Mouse (Mus musculus): ENCODE measurements around the gene Bcan.

Gene Bcan

DNA sequence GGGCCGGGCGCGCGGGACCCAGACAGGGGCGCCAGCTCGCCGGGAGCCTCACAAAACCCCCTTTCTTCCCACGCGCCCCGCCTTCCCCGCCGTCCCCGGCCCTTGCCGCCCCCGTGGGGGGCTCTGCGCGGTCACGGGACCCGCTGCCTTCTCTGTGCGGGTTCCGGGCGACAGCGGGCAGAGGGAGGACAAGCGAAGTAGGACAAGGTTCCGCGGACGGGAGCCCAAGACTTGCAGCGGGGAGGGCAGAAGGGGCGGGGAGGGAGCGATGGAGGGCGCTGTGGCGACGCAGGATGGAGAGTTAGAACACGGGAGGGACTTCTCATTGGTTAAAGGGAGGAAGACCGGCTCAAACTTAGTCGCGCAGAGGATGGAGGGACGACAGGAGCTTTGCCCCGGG, at the start of gene Bcan:
Bcan (minus strand) TSS at position 50 of the 400 bp plus-strand sequence.
- DNase-seq = peak; percentile 59

GRCm38 (mm10) chr3:88049532-88049931, 49.5 kb upstream of the Bcan start:
- no peak for DNase-seq

- peak; percentile 94 for DNase-seq
Measured at GRCm38 (mm10) chr3:88042661-88043421, 42.8 kb upstream of the Bcan start, which contains the start of gene Gpatch4. Gene Gpatch4, plus strand, starts transcription at chr3:88043108.

GRCm38 (mm10) chr3:88035561-88036293, 35.7 kb upstream of the Bcan start:
- DNase-seq = no peak

- DNase-seq = no peak
Measured at GRCm38 (mm10) chr3:88033506-88033905, 33.5 kb upstream of the Bcan start.

- DNase-seq = peak; percentile 66
Measured at GRCm38 (mm10) chr3:88030608-88031395, 30.8 kb upstream of the Bcan start.

GRCm38 (mm10) chr3:88027434-88028186, 27.6 kb upstream of the Bcan start, which contains the start of gene Hapln2:
Gene Hapln2, minus strand, starts transcription at chr3:88027583.
- DNase-seq = peak; percentile 81

DNA sequence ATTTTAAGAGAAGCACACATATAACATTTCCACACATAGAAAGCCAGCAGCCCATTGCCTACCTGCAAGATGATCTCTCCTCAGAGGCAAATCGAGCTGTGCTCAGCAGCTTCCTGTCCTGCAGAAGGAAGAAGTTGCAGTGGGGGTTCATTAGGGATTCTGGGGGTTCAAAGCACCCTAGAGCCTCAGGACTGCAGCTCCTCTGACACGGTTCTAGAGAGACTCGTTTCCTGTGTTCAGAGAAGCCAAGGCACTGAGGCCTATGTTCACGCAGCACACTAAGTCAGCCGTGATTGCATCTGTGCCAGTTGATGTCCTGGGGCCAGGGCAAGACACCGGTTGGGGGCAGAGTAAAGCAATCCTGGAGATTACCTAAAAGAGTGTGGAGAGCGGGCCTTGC, 26.8 kb upstream of the Bcan start:
- no peak for DNase-seq

DNA sequence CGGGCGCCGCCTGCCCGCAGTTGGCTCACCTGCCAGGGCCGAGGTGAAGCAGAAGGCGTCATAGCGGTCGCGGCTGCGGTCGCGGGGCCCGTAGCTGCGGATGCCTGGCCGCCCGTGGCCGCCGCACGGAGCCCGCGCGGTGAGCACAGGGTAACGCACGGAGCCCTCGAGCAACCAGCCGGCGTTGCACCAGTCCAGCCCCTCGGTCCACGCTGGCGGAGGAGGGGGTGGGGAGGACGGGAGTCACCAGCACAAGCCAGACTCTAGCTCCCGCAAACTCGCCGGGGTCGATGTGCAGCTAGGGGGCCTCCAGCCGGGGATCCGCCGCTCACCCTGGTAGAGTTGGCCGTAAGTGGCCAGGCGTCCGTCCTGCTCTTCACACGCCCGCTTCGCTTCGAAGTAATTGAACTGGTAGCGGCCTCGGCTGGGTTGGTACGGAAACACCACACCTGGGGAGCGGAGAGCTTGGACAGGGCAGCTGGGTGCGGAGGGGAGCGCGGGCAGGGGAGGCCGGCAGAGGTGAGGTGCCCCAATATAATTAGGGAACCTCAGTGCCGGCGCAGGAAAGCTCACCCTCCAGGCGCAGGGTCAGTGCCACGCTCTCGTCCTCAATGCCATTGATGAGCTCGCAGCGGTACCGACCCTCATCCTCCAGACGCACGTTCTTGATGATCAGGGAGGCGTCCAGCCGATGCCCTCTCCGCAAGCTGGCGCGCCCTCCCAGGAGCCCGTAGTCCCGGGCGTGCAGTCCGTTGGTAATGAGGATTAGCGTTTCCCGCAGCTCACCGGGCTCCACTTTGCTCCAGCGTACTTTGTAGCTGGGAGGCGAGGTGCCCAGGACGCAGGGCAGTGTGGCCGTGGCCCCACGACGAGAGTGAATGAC, 23.4 kb upstream of the Bcan start:
- DNase-seq = no peak

DNA sequence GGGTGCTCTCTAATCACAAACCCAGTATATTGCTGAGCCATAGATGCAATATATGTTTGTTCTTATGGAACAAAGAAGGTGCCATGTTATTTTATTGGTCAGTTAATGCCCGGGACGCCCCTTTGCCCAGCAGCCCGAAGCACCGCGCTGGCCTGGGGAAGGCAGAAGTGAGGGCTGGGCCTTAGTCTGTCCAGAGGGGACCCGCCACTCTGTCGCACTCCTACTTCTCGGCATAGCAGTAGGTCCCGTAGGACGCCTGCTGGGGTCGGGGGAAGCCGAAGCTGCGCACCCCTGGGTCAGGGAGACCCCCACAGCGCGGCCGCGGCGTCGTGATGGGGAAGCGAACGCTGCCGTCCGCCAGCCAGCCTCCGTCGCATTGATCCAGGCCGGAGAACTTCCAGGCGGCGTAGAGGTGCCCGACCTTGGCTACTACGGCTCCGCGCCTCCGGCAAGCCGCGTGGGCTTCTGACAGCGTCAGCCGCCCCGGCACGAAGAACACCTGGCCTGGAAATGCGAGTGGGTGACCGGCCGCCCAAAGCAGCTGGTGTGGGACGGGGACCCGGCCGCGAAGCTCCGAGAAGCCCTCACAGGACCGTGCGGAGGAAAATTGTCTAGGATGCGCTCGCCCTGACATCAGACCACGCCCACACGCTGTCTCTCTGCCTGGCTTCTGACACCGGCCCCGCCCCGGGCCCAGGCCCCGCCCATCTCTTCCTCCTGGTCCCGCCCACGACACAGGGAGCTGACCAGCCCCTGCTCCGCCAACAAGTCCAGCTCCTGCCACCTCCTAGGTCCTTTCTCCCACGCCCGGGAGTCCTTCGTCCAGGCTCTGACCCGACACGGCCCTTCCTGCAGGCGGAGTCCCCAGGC, 22.5 kb upstream of the Bcan start:
- DNase-seq = peak; percentile 93

- no peak for DNase-seq
Measured at GRCm38 (mm10) chr3:88010634-88011265, 10.7 kb upstream of the Bcan start.

- DNase-seq = no peak
Measured at GRCm38 (mm10) chr3:88005822-88006786, 6.1 kb upstream of the Bcan start.

DNA sequence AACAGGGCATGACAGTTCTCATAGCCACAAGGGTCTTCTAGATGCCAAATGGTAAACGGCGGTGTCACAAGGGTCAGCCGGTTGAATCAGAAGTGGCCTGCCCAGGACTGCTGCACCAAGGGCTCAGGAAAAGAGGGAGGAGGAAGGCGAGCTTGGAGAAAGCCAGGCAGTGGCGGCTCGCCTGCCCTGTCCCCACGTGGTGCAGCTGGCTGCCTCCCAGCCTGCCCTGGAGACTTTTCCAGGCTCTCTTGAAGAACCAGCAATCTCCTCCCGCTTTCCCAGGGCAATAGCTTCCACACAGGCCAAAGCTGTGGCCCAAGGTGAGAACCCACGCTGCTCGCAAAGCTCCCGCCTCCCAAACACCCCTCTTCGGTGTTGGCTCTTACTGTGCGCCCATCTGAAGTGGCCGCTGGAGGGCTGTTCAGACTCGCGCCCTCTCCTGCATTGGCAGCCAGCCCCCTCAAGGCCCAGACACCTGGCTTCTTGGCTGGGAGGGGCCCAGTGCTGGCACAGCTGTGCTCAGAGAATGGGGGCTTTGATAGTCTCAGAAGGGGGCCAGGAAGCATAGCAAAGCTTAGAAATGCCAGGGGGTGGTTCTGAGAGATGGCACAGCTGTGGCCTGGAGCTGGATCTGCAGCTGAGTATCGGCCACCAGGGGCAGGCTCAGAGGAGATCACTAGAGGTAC, 2.4 kb upstream of the Bcan start:
- no peak for DNase-seq

DNA sequence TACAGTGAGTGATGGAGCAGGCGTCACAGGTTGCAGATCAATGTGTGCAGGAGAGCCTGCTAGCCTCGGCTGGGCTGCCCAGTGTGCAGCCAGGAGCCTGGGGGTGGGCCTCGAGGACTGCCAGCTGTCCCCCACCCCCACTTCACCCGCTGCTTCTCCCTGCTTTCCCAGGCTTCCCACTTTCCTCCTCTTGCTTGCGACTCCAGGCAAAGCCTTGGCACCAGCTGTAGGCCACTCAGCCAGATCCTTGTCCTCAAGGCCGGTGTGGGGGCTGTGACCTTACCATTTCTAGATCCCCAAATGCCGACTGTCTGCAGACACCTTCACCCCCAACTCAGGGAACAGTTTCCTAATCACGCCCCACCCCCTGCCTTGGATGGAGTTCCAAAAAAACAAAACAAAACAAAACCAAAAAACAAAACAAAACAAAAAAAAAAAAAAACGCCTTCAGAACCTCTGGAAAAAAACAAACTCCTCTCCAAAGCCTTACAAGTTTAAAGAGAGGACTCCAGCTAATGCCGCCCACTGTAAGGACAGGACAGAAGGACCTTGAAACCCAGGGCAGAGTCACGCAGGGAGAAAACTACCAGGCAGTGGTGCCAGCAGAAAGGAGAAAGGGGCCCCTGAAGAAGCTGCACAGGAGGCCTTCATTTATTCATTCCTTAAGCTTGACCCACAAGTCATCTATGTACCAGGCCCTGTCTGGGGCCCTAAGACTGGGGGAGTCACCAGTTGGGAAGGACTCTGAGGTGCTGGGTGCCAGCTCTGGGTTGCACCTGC, 976 bp upstream of the Bcan start:
- no peak for DNase-seq

- DNase-seq = no peak
Measured at GRCm38 (mm10) chr3:87999243-87999895, 661 bp downstream of the Bcan start.

DNA sequence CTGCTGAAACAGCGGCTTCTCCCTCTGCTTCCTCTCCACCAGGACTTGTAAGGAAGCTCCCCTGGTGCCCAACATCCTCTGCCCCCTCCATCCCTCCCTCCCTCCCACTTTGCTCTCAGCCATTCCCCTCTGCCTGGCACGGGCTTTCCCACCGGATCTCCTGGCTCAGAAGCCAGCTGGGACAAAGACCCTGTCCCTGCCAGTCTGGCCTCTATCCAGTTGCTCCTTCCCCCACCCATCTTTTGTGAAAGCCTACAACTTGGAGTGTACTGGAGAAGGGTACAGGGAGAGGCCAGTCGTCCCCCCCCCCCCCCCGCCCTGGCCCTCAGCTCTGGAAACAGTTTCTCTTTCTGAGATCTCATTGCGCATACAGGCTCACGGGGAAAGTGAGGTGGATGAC, 1.3 kb downstream of the Bcan start:
- DNase-seq = peak; percentile 57
